Mouse (Mus musculus) cerebellum, postnatal 36 days (tissue): ENCODE data around the gene Ptprh.

Source experiments
- DNase-seq, 2 experiments: peaks; one replicate each; pipeline ENCODE4 v3.0.0; 2021 to 2022; ENCODE audit warnings: mixed read lengths in 2 of 2

Gene Ptprh

DNA sequence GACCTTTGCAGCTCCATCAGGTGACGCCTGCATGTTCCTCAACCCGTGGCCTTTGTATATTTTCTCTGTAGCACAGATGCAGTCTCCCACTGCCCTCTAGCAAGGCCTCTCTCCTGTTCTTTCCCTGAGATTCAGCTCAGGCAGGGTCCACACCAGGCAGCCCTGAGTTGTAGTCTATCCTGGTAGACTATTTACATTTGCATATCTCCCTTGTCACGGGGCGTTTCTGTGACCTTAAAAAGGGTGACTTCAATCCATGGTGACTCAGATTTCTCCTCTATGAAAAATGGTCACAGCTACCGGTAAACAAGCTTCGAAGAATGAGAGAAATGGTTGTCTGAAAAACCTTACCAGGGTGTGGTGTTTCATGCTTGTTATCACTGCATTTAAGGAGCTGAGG, at the start of gene Ptprh:
Gene Ptprh (minus strand): TSS at position 169 of the 400 bp plus-strand sequence.
- no peak for DNase-seq

- no peak for DNase-seq
These were observed 49.5 kb upstream of the Ptprh start for GRCm38 (mm10) chr7:4653351-4653750.

- DNase-seq = no peak
These were observed 48.9 kb upstream of the Ptprh start for GRCm38 (mm10) chr7:4652726-4653125.

- no peak for DNase-seq
These were observed 47.7 kb upstream of the Ptprh start for GRCm38 (mm10) chr7:4651581-4651980.

- DNase-seq = no peak
These were observed 44.2 kb upstream of the Ptprh start for GRCm38 (mm10) chr7:4647992-4648391.

DNA sequence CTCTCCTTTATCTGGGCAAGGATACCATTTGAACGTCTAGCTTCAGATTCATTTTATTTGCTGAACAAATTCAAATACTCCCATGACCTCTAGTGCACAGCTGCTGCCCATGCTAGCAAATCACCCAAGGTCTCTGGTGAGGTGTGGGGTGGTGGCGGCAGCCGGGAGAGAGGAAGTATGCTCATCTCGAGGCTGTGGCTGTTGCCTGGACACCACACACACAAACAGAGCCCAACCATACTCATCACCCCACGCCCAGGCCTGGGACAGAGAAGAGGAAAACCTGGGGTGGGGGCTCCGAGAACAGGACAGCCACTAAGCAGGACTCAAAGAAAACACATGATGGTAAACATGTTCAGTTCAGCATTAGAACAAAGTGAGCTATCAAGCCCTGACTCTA, 43.5 kb upstream of the Ptprh start:
- no peak for DNase-seq

DNA sequence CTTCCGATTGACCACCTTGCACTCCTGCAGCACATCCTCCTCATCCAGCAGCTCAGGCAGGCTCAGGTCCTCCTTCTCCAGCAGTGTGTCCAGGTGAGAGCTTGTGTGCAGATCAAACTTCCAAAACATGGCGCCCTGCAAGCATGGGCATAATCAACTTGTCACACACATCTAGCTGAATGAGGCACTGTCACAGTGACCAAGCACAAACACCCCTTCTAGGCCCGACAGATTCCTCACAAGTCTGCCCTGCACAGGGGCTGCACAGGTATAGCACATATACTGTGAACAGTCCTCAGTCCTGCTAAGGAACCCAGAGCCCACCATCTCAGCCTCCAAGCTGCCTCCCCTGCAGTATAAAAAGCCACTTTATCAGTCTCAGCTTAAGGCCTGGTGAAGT, 43.0 kb upstream of the Ptprh start:
- no peak for DNase-seq

GRCm38 (mm10) chr7:4643225-4643624, 39.4 kb upstream of the Ptprh start:
- no peak for DNase-seq

DNA sequence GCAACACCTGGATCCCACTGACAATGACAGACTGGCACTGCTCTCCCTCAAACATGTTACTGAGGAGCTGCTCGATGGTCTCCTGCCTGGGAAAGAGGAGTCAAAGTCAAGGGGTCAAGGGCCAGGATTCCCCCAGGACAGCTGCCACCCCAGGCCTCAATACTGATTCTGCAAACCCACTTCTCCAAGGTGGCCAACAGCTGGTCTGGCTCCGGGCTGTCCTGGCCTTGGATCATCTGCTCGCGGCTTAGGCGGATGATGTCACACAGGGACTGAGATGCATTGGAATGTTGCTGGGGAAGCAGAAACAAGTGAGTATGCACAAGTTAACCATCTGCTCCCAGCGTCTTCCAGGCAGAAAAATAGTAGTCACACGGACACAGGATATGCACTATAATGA, 38.1 kb upstream of the Ptprh start:
- no peak for DNase-seq

DNA sequence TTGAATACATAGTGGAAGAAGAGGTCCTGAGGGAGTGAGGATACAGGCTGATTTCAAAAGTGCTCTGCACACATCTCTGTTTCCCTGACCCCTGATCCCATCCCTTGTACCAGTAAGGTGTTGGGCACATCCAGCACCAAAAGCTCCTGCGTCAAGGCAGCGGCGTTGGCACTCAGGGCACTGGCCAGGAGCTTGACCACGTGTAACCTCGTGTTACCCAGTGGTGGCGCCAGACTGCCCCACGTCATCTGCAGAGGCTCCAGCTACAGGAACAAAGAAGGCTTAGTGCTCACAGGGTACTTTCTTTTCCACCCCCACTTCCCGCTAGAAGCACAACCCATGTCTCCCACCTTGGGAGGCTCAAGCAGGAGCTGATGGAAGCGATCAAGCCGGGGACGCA, 37.3 kb upstream of the Ptprh start:
- no peak for DNase-seq

DNA sequence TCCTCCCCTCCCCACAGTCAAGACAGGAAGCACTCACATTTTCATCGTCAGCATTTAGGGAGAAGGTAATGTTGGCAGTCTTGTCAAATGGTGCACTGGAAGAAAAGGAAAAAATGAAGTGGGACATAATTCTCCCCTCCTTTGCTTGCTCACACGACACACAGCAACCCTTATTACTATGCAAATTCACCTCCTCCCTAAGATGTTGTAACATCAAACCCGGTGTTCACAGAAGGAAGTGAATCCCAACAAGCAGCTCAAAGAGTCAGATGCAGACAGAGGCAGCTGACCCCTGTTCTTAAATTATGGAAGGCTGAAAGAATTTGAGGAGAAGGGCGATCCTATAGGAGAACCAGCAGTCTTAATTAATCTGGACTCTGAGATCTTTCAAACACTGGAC, 32.3 kb upstream of the Ptprh start:
- no peak for DNase-seq

GRCm38 (mm10) chr7:4631031-4631430, 27.2 kb upstream of the Ptprh start, which contains the start of gene Tmem86b:
TSS of gene Tmem86b (minus strand) at chr7:4631422.
- DNase-seq = no peak

- DNase-seq = no peak
These were observed 26.4 kb upstream of the Ptprh start for GRCm38 (mm10) chr7:4630198-4630597.

DNA sequence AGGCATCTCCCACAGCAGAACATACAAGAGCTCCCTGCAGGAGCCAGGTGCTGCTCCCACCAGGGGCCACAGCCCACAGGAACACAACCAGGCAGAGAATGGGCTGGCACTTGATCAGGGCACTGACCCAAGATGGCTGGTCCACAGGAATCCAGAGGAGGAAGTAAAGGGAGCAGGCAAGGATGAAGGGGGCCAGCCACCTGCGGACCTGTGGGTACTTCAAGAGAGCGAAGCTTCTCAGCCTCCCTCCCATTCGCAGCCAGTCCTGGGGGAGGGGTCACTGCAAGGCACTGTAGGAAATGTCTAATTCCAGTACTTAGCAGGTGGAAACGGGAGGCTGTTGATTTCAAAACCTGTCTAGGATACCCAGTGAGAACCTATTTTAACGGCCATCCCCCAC, 25.7 kb upstream of the Ptprh start:
- peak; percentile 40 to 44 for DNase-seq

- DNase-seq = no peak
These were observed 22.1 kb upstream of the Ptprh start for GRCm38 (mm10) chr7:4625928-4626327.

- peak in 1 of 2 experiments; percentile 24 for DNase-seq
These were observed 20.5 kb upstream of the Ptprh start for GRCm38 (mm10) chr7:4624343-4624742.

- DNase-seq = peak; percentile 63 to 64
These were observed 19.8 kb upstream of the Ptprh start for GRCm38 (mm10) chr7:4623544-4624189.

GRCm38 (mm10) chr7:4619979-4620378, 16.1 kb upstream of the Ptprh start:
- DNase-seq = no peak

DNA sequence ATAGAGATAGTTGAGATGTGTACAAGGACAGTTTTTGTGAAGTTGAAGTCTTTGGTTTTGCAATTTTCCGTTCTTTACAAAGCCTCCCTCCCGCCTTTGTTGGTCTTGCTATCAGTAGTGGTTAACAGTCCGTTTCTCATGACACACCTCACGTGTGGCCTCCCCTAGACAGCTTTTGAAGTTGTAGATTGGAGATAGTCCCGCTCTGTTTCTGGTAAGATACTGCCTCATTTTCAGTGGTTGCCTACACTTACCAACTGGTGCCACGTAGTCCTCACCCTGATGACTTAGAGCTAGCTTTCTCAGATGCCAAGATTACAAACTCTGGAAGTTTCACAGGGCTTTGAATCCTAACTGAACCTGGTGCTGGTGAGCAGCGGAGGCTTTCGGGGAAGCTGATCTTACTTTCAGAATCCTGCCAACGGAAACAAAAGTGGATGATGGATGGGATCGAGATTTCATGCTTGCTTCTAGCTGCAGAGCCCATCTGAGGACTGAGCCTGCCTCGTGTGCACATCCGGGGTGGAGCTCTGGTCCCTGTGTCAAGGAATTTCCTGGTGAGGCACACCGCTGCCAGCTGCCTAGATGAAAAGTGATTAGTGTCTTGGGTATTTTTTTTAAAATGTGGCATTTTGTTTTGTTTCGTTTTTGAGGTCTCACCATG, 10.0 kb upstream of the Ptprh start:
- no peak for DNase-seq

DNA sequence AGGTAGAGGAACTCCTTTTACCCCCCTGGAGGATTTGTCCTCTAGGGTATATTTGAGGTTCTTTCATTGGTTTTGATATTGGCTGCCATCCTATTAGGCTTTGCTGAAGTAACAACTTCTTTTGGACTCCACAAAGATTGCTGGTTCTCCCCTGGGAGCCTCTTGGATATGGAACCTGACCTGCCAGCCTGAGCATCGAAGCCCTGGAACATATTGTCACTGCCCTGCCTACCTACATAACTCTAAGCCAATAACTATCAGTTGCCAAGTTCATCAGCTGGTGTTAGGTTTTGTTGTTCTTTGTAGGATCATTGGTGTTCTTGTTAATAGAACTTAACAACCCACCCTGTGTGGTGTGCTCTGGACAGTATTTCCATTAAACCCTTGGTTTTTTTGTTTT, 9.1 kb upstream of the Ptprh start:
- peak in 1 of 2 experiments; percentile 35 for DNase-seq

GRCm38 (mm10) chr7:4612386-4612785, 8.5 kb upstream of the Ptprh start:
- no peak for DNase-seq

DNA sequence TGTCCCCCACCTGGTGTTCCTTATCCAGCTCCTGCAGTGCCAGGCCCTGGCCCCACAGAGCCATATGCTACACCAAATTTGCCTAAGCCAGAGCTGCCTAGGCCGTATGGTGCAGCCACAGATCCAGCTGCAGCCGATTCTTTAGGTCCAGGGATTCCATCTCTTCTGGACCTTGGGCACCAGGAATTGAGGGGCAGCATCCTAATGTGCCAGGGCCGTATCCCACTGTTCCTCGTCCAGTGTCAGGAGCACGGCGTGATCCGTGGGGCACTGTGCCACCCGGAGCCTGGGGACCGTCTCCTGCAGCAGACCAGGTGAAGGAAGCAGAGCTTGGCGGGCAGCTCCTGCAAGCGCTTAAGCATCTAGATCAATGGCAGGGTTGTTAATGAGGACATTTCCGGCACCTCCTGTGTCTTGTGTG, 8.1 kb upstream of the Ptprh start:
- peak; percentile 77 to 79 for DNase-seq

DNA sequence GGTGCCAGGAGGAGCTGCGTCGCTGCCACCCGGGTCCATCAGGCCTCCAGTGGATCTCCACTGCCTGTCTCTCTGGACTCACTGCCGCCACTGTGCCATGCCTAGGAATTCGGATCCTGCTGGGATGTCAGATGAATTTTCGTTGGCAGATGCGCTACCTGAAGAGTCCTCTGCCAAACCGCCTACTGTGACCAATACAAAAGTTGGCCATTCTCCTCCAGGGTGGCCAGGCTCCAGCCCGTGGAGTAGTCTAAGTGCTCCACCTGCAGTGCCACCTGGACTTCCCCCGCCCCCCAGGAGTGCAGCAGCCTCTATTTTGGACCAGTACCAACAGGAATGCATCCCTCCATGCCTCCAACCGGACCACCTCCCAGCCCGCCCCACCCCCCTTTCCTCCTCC, 7.7 kb upstream of the Ptprh start:
- DNase-seq = peak; percentile 88 to 89

- DNase-seq = no peak
These were observed 4.2 kb upstream of the Ptprh start for GRCm38 (mm10) chr7:4608002-4608401.

DNA sequence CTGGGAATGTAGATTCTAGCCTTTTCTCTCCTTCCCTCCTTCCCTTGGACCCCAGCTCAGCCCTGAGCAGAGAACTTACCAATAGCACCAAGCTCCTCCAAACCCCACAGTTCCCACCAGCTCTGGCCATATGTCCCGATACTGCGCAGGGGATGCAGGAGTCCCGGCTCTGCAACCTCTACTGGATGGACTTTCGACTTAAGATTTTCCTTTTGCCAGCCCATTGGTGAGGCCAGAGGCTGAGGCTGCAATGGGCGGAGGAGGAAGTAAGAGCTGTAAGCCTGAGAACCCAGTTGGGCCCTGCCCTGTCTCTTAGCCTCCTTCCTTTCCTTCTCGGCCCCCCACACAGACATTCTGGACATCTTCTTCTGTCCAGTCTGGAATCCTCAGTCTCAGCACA, 872 bp downstream of the Ptprh start:
- DNase-seq = no peak
